Mouse (Mus musculus): ENCODE data around the gene Acrbp.

The Acrbp gene

GRCm38 (mm10) chr6:125099421-125099971 lies 50.0 kb downstream of the Acrbp start:
- DNase-seq (ENCODE audit: low read depth, low spot score), result no peak

GRCm38 (mm10) chr6:125101444-125101843 lies 52.0 kb downstream of the Acrbp start:
- no peak for DNase-seq (ENCODE audit: low read depth, low spot score)

- DNase-seq (ENCODE audit: low read depth, low spot score), result peak; percentile 86
Observed at GRCm38 (mm10) chr6:125104223-125104622, 54.7 kb downstream of the Acrbp start.

- DNase-seq (ENCODE audit: low read depth, low spot score), result no peak
Observed at GRCm38 (mm10) chr6:125107705-125108104, 58.2 kb downstream of the Acrbp start.

- no peak for DNase-seq (ENCODE audit: low read depth, low spot score)
Observed at GRCm38 (mm10) chr6:125109371-125109770, 59.9 kb downstream of the Acrbp start.

- DNase-seq (ENCODE audit: low read depth, low spot score), result no peak
Observed at GRCm38 (mm10) chr6:125110927-125111326, 61.4 kb downstream of the Acrbp start.

- DNase-seq (ENCODE audit: low read depth, low spot score), result no peak
Observed at GRCm38 (mm10) chr6:125112553-125112952, 63.1 kb downstream of the Acrbp start.
